Mouse (Mus musculus) cerebellum, adult 11 months (tissue): ENCODE measurements around the gene Olfr1243.
"Not testable (repeated sequence)": the region's sequence is repeated elsewhere in the genome, so short reads cannot be mapped to it uniquely, and the experiment has no call there.

ENCODE experiments used
- DNase-seq: peaks from one replicate; pipeline ENCODE4 v3.0.0; 2022

Gene Olfr1243

GRCm38 (mm10) chr2:89531387-89531786 lies at the start of gene Olfr1243:
Gene Olfr1243, minus strand, starts transcription at chr2:89531487.
- no peak for DNase-seq

GRCm38 (mm10) chr2:89578347-89578746 lies 47.1 kb upstream of the Olfr1243 start, which contains the start of gene Olfr1245:
Gene Olfr1245, minus strand, starts transcription at chr2:89578447.
- no peak for DNase-seq

- DNase-seq = not testable (repeated sequence)
Observed at GRCm38 (mm10) chr2:89562706-89563105, 31.4 kb upstream of the Olfr1243 start.

- no peak for DNase-seq
Observed at GRCm38 (mm10) chr2:89544516-89544915, 13.2 kb upstream of the Olfr1243 start.

- no peak for DNase-seq
Observed at GRCm38 (mm10) chr2:89539923-89540322, 8.6 kb upstream of the Olfr1243 start.

GRCm38 (mm10) chr2:89498235-89498634 lies 33.1 kb downstream of the Olfr1243 start, which contains the start of gene Olfr1242:
Gene Olfr1242, minus strand, starts transcription at chr2:89498335.
- no peak for DNase-seq

- no peak for DNase-seq
Observed at GRCm38 (mm10) chr2:89487026-89487425, 44.3 kb downstream of the Olfr1243 start, which contains the start of gene Olfr1241. Gene Olfr1241, minus strand, starts transcription at chr2:89487126.
